Mouse (Mus musculus): ENCODE data around the gene Atxn3. TPM values are rescaled to one million over a fixed set of nuclear protein-coding genes. Genes with fewer than 3 reads are reported as not detected.

The Atxn3 gene
- polyA plus RNA-seq (2015; fragmentation: Nextera tagmentation; extraction: Ambion mirVana): 12.7 and 13.5 TPM in 2 replicates

- under 1% methylated on average over 53 of the region's 54 CpGs for WGBS
- Histone ChIP-seq H3K4me1 (peaks cover 17% of the 10 kb centered on the region), H3K9ac (peak within 1 kb of the TSS; percentile 93), H3K4me2 (peak within 1 kb of the TSS; percentile 68), H3K27me3 (no peaks in the 10 kb centered on the region), H3K9me3 (no peaks in the 10 kb centered on the region), H3K27ac (peak within 1 kb of the TSS; percentile 75), H3K4me3 (peak within 1 kb of the TSS; percentile 94), H3K36me3 (no peaks in the 10 kb centered on the region)
- peak; percentile 99 for ATAC-seq (ENCODE audit: borderline replicate concordance, extremely low read depth, low FRiP score, low TSS enrichment)
Measured at GRCm38 (mm10) chr12:101957942-101958544, at the start of gene Atxn3. Gene Atxn3 (minus strand): TSS chr12:101958246.

GRCm38 (mm10) chr12:102000785-102001184, 42.7 kb upstream of the Atxn3 start:
- WGBS: 92% methylated on average over 11 of the region's 11 CpGs
- no peaks in the 10 kb centered on the region for H3K27me3 ChIP-seq
- peaks cover 76% of the 10 kb centered on the region for H3K36me3 ChIP-seq
- no peak overlapping the region for H3K9ac ChIP-seq
- no peak overlapping the region for H3K4me3 ChIP-seq
- H3K4me2 ChIP-seq: no peak overlapping the region
- ATAC-seq (ENCODE audit: borderline replicate concordance, extremely low read depth, low FRiP score, low TSS enrichment): no peak
- H3K9me3 ChIP-seq: no peaks in the 10 kb centered on the region
- H3K27ac ChIP-seq: no peak overlapping the region
- no peaks in the 10 kb centered on the region for H3K4me1 ChIP-seq

GRCm38 (mm10) chr12:101998929-101999328, 40.9 kb upstream of the Atxn3 start:
- Histone ChIP-seq H3K9ac (no peak overlapping the region), H3K9me3 (no peaks in the 10 kb centered on the region), H3K27ac (no peak overlapping the region), H3K4me2 (no peak overlapping the region), H3K36me3 (peaks cover 77% of the 10 kb centered on the region), H3K4me1 (no peaks in the 10 kb centered on the region), H3K4me3 (no peak overlapping the region), H3K27me3 (no peaks in the 10 kb centered on the region)
- no peak for ATAC-seq (ENCODE audit: borderline replicate concordance, extremely low read depth, low FRiP score, low TSS enrichment)
- 72% methylated on average over 5 of the region's 5 CpGs for WGBS

- H3K9ac ChIP-seq: no peak overlapping the region
- no peak for ATAC-seq (ENCODE audit: borderline replicate concordance, extremely low read depth, low FRiP score, low TSS enrichment)
- 90% methylated on average over 8 of the region's 8 CpGs for WGBS
- H3K4me2 ChIP-seq: no peak overlapping the region
- H3K9me3 ChIP-seq: no peaks in the 10 kb centered on the region
- no peaks in the 10 kb centered on the region for H3K4me1 ChIP-seq
- H3K36me3 ChIP-seq: peaks cover 77% of the 10 kb centered on the region
- H3K27ac ChIP-seq: no peak overlapping the region
- H3K27me3 ChIP-seq: no peaks in the 10 kb centered on the region
- H3K4me3 ChIP-seq: no peak overlapping the region
Measured at GRCm38 (mm10) chr12:101994576-101995467, 36.8 kb upstream of the Atxn3 start.

GRCm38 (mm10) chr12:101987659-101988058, 29.6 kb upstream of the Atxn3 start:
- WGBS: 81% methylated on average over 6 of the region's 6 CpGs
- Histone ChIP-seq H3K4me3 (no peak overlapping the region), H3K4me1 (no peaks in the 10 kb centered on the region), H3K9me3 (no peaks in the 10 kb centered on the region), H3K9ac (no peak overlapping the region), H3K27me3 (no peaks in the 10 kb centered on the region), H3K27ac (no peak overlapping the region), H3K4me2 (no peak overlapping the region), H3K36me3 (peaks cover 77% of the 10 kb centered on the region)
- no peak for ATAC-seq (ENCODE audit: borderline replicate concordance, extremely low read depth, low FRiP score, low TSS enrichment)

- H3K4me2 ChIP-seq: no peak overlapping the region
- 42% methylated on average over 3 of the region's 3 CpGs for WGBS
- H3K27ac ChIP-seq: no peak overlapping the region
- ATAC-seq (ENCODE audit: borderline replicate concordance, extremely low read depth, low FRiP score, low TSS enrichment): no peak
- H3K27me3 ChIP-seq: no peaks in the 10 kb centered on the region
- H3K9me3 ChIP-seq: no peaks in the 10 kb centered on the region
- H3K4me3 ChIP-seq: no peak overlapping the region
- no peak overlapping the region for H3K9ac ChIP-seq
- peaks cover 56% of the 10 kb centered on the region for H3K36me3 ChIP-seq
- no peaks in the 10 kb centered on the region for H3K4me1 ChIP-seq
Measured at GRCm38 (mm10) chr12:101985110-101985509, 27.1 kb upstream of the Atxn3 start.

- no peaks in the 10 kb centered on the region for H3K9me3 ChIP-seq
- H3K27me3 ChIP-seq: no peaks in the 10 kb centered on the region
- H3K4me1 ChIP-seq: no peaks in the 10 kb centered on the region
- H3K36me3 ChIP-seq: peaks cover 37% of the 10 kb centered on the region
- WGBS: 91% methylated on average over 9 of the region's 9 CpGs
- ATAC-seq (ENCODE audit: borderline replicate concordance, extremely low read depth, low FRiP score, low TSS enrichment): no peak
- H3K9ac ChIP-seq: no peak overlapping the region
- H3K27ac ChIP-seq: no peak overlapping the region
- H3K4me2 ChIP-seq: no peak overlapping the region
- H3K4me3 ChIP-seq: no peak overlapping the region
Measured at GRCm38 (mm10) chr12:101982977-101983376, 24.9 kb upstream of the Atxn3 start.

- ATAC-seq (ENCODE audit: borderline replicate concordance, extremely low read depth, low FRiP score, low TSS enrichment): no peak
- no peaks in the 10 kb centered on the region for H3K9me3 ChIP-seq
- no peak overlapping the region for H3K9ac ChIP-seq
- no peak overlapping the region for H3K4me2 ChIP-seq
- H3K4me1 ChIP-seq: peaks cover 12% of the 10 kb centered on the region
- WGBS: 90% methylated on average over 2 of the region's 2 CpGs
- no peak overlapping the region for H3K27ac ChIP-seq
- peaks cover 26% of the 10 kb centered on the region; the same call in 1 of the 2 replicates for H3K36me3 ChIP-seq
- H3K4me3 ChIP-seq: no peak overlapping the region
- H3K27me3 ChIP-seq: no peaks in the 10 kb centered on the region
Measured at GRCm38 (mm10) chr12:101981559-101981958, 23.5 kb upstream of the Atxn3 start.

- WGBS: 50% methylated on average over 5 of the region's 5 CpGs
- H3K36me3 ChIP-seq: peaks cover 23% of the 10 kb centered on the region; the same call in 1 of the 2 replicates
- H3K9ac ChIP-seq: no peak overlapping the region
- no peaks in the 10 kb centered on the region for H3K27me3 ChIP-seq
- H3K9me3 ChIP-seq: no peaks in the 10 kb centered on the region
- peaks cover 14% of the 10 kb centered on the region for H3K4me1 ChIP-seq
- ATAC-seq (ENCODE audit: borderline replicate concordance, extremely low read depth, low FRiP score, low TSS enrichment): no peak
- H3K27ac ChIP-seq: no peak overlapping the region
- H3K4me3 ChIP-seq: no peak overlapping the region
- no peak overlapping the region for H3K4me2 ChIP-seq
Measured at GRCm38 (mm10) chr12:101980266-101980665, 22.2 kb upstream of the Atxn3 start.

GRCm38 (mm10) chr12:101979213-101979750, 21.2 kb upstream of the Atxn3 start:
- Histone ChIP-seq H3K4me2 (no peak overlapping the region), H3K4me3 (no peak overlapping the region), H3K4me1 (peaks cover 19% of the 10 kb centered on the region), H3K27ac (no peak overlapping the region), H3K9me3 (no peaks in the 10 kb centered on the region), H3K9ac (no peak overlapping the region), H3K36me3 (peaks cover 16% of the 10 kb centered on the region; the same call in 1 of the 2 replicates), H3K27me3 (no peaks in the 10 kb centered on the region)
- WGBS: 82% methylated on average over 8 of the region's 8 CpGs
- ATAC-seq (ENCODE audit: borderline replicate concordance, extremely low read depth, low FRiP score, low TSS enrichment): no peak

GRCm38 (mm10) chr12:101978588-101978987, 20.5 kb upstream of the Atxn3 start:
- Histone ChIP-seq H3K4me1 (peaks cover 20% of the 10 kb centered on the region), H3K4me3 (no peak overlapping the region), H3K9me3 (no peaks in the 10 kb centered on the region), H3K36me3 (peaks cover 11% of the 10 kb centered on the region; the same call in 1 of the 2 replicates), H3K9ac (no peak overlapping the region), H3K4me2 (no peak overlapping the region), H3K27ac (no peak overlapping the region), H3K27me3 (no peaks in the 10 kb centered on the region)
- WGBS: 93% methylated on average over 1 of the region's 1 CpGs
- no peak for ATAC-seq (ENCODE audit: borderline replicate concordance, extremely low read depth, low FRiP score, low TSS enrichment)

GRCm38 (mm10) chr12:101978162-101978561, 20.1 kb upstream of the Atxn3 start:
- H3K27ac ChIP-seq: no peak overlapping the region
- H3K27me3 ChIP-seq: no peaks in the 10 kb centered on the region
- WGBS: 88% methylated on average over 5 of the region's 5 CpGs
- H3K4me2 ChIP-seq: no peak overlapping the region
- no peak overlapping the region for H3K9ac ChIP-seq
- H3K4me3 ChIP-seq: no peak overlapping the region
- ATAC-seq (ENCODE audit: borderline replicate concordance, extremely low read depth, low FRiP score, low TSS enrichment): no peak
- peaks cover 20% of the 10 kb centered on the region for H3K4me1 ChIP-seq
- no peaks in the 10 kb centered on the region for H3K9me3 ChIP-seq
- peaks cover 7% of the 10 kb centered on the region; the same call in 1 of the 2 replicates for H3K36me3 ChIP-seq
